Mouse (Mus musculus) ES-CJ7 (cell line): Measurements from ENCODE around the gene Slc2a8.
A peak's percentile ranks its signal among the peaks of the same experiment; 100 is the strongest.

ENCODE experiments used
- DNase-seq: peaks from one replicate; pipeline ENCODE4 v3.0.0; 2011; ENCODE audit warnings: low read depth, low spot score

The Slc2a8 gene

GRCm38 (mm10) chr2:32981725-32982271, at the start of gene Slc2a8:
Gene Slc2a8 (minus strand): TSS chr2:32982083.
- peak; percentile 96 for DNase-seq

- peak; percentile 19 for DNase-seq
These were observed 43.2 kb upstream of the Slc2a8 start for GRCm38 (mm10) chr2:33025040-33025439.

- no peak for DNase-seq
These were observed 42.7 kb upstream of the Slc2a8 start for GRCm38 (mm10) chr2:33024564-33024963.

GRCm38 (mm10) chr2:33022846-33023245, 41.0 kb upstream of the Slc2a8 start:
- DNase-seq, result no peak

GRCm38 (mm10) chr2:33018026-33018425, 36.1 kb upstream of the Slc2a8 start:
- DNase-seq, result peak; percentile 38

GRCm38 (mm10) chr2:33017191-33017590, 35.3 kb upstream of the Slc2a8 start:
- DNase-seq, result no peak

GRCm38 (mm10) chr2:33014877-33015276, 33.0 kb upstream of the Slc2a8 start:
- no peak for DNase-seq

- DNase-seq, result peak; percentile 15
These were observed 27.2 kb upstream of the Slc2a8 start for GRCm38 (mm10) chr2:33009055-33009454.

GRCm38 (mm10) chr2:33005041-33005440, 23.2 kb upstream of the Slc2a8 start:
- DNase-seq, result no peak

- no peak for DNase-seq
These were observed 20.3 kb upstream of the Slc2a8 start for GRCm38 (mm10) chr2:33002144-33002543.

- no peak for DNase-seq
These were observed 17.9 kb upstream of the Slc2a8 start for GRCm38 (mm10) chr2:32999752-33000151.

- no peak for DNase-seq
These were observed 15.9 kb upstream of the Slc2a8 start for GRCm38 (mm10) chr2:32997792-32998191.

- no peak for DNase-seq
These were observed 15.2 kb upstream of the Slc2a8 start for GRCm38 (mm10) chr2:32997081-32997480.

GRCm38 (mm10) chr2:32992130-32992529, 10.2 kb upstream of the Slc2a8 start:
- no peak for DNase-seq

- peak; percentile 68 for DNase-seq
These were observed 8.4 kb upstream of the Slc2a8 start for GRCm38 (mm10) chr2:32990167-32990832.

- no peak for DNase-seq
These were observed 7.5 kb upstream of the Slc2a8 start for GRCm38 (mm10) chr2:32989376-32989775.

GRCm38 (mm10) chr2:32985844-32986243, 4.0 kb upstream of the Slc2a8 start:
- DNase-seq, result no peak

- no peak for DNase-seq
These were observed 1.7 kb upstream of the Slc2a8 start for GRCm38 (mm10) chr2:32983617-32984016.

- DNase-seq, result peak; percentile 40
These were observed 817 bp upstream of the Slc2a8 start for GRCm38 (mm10) chr2:32982700-32983099.

- DNase-seq, result no peak
These were observed 602 bp downstream of the Slc2a8 start for GRCm38 (mm10) chr2:32981281-32981680.

GRCm38 (mm10) chr2:32979675-32980074, 2.2 kb downstream of the Slc2a8 start:
- DNase-seq, result no peak

- no peak for DNase-seq
These were observed 3.2 kb downstream of the Slc2a8 start for GRCm38 (mm10) chr2:32978675-32979074.

GRCm38 (mm10) chr2:32977114-32977513, 4.8 kb downstream of the Slc2a8 start:
- DNase-seq, result no peak

GRCm38 (mm10) chr2:32974216-32974615, 7.7 kb downstream of the Slc2a8 start:
- no peak for DNase-seq
